Mouse (Mus musculus): ENCODE data around the gene Ccdc114.
"Not testable (repeated sequence)": the region's sequence is repeated elsewhere in the genome, so short reads cannot be mapped to it uniquely, and the experiment has no call there.

Gene Ccdc114

DNA sequence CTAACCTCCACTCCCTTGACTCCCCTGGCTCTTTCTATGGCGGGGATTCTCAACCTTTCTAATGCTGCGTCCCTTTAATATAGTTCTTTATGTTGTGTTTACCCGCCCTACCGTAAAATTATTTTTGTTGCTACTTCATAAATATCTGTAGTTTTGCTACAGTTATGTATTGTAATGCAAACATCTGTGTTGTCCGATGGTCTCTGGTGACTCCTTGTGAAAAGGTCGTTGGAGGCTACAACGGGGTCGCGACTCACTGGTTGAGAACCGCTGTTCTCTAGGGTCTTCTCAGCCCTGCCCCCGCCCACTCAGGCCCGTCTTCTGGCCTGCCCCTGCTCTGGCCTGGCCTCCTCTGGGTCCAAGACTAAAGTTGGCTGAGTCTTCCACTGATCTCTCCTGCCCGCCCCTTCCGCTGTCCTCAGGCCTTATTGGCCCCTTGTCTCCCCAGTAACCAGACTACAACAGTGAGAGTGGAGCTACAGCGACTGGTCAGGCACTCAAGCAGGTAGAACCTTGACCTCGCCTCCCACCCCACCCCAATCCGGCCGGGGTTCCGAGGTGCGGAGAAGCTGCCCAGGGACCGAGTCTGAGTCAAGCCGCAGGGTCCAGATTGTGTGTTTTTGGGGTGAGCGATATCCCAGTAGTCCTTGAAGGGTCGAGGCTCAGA is at the start of gene Ccdc114:
Ccdc114 (plus strand) TSS at position 311 of the 667 bp plus-strand sequence.
- DNase-seq (ENCODE audit: low read depth, low spot score): no peak

DNA sequence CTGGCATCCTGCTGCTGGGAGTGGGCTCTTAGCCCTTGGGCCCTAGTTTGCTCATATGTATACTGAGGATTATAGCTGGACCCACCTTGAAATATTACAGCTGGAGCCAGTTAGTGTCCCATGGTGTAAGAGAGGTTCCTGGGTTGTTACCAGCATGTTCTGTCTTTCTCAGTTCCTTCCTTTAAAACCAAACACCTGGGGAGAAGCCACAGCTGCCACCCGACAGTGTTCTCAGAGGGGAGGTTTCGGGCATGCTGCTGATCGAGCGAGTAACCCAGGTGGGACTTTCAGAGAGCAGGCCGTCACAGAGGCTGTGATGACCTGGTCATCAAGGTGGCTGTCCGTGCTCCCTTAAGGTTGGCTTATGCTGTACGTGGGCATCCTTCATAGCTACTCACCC is 47.0 kb upstream of the Ccdc114 start:
- no peak for DNase-seq (ENCODE audit: low read depth, low spot score)

DNA sequence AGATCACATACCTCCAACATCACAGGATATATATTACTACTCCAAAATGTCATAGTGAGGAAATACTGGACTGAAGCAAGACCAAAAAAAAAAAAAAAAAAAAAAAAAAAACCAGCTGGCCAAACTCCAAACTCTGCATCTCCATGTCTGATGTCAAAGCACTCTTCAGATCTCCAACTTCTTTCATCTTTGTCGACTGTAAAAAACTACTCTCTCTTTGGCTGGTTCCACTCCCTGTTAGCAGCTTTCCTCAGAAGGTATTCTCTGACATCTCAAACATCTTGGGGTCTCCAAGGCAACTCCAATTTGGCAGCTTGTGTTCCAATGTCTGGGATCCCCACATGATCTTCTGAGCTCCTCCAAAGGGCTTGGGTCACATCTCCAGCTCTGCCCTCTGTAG is 45.6 kb upstream of the Ccdc114 start, which contains the start of gene Grin2d:
Grin2d (minus strand) TSS at position 101 of the 400 bp plus-strand sequence.
- DNase-seq (ENCODE audit: low read depth, low spot score): not testable (repeated sequence)

DNA sequence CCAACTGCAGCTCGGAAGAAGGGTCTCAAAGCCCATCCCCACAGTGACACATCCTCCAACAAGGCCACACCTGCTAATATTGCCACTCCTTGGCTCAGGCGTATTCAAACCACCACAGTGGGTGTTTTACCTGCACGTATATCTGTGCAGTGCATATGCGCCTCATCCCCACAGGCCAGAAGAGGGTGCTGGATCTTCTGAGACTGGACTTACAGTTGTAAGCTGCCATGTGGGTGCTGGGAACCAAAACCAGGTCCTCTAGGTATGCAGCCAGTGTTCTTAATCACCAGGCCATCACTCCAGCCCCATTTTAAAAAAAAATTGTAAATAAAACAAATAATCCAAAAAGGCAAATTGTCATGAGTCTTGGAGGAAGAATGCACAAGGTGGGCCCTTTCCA is 43.3 kb upstream of the Ccdc114 start:
- no peak for DNase-seq (ENCODE audit: low read depth, low spot score)

DNA sequence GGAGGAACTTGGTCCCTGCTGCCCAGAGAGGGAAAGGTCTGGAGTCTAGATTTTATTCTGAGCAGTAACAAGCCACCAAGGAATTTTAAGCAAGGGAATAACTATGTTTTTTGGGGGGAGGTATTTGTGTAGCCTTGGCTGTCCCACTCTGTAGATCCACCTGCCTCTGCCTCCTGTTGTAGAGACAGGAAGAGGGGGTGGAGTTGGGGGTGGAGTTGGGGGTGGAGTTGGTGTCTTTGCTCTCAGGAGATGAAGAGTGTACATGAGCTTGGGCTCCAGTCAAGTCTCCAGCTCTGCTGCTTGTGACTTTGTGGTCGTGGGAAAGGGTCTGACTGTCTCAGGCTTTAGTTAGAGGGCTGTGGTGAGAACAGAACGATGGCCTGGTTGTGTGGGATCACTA is 42.9 kb upstream of the Ccdc114 start:
- no peak for DNase-seq (ENCODE audit: low read depth, low spot score)

DNA sequence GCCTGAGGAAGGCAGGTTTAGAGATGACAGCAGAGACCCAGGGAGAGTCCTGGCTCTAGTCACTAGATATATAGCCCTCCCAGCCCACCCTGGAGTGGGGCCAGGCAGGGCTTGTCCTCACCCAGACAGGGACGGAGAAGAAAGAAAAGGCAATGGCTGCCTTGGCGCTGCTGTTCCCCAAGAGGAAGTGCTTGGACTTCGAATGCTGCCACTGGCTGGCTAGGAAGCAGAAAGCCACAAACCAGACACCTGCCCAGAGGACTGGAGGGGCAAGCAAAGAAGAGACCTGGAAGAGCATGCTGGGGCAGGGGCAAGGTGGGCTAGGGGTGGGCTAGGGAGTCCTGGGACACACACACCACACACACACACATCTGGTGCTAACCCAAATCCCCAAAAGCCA is 36.6 kb upstream of the Ccdc114 start:
- no peak for DNase-seq (ENCODE audit: low read depth, low spot score)

DNA sequence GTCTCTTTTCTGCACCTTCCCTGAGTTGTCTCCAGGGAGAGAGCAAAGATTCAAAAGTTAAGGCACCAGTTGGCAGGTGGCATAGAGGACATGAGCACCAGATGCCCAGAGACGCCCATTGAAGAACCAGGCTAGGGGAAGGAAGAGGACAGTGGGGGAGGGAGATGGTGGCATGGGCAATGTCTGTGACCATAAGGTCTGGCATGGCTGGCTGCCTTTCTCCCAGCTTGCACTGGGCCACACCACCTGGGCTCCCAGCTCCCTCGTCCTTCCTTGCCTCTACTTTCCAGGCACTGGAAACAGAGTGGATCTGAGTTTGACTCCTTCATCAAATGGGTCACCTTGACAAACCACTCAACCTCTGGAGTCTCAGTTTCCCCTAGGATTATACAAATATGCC is 31.2 kb upstream of the Ccdc114 start:
- DNase-seq (ENCODE audit: low read depth, low spot score): no peak

DNA sequence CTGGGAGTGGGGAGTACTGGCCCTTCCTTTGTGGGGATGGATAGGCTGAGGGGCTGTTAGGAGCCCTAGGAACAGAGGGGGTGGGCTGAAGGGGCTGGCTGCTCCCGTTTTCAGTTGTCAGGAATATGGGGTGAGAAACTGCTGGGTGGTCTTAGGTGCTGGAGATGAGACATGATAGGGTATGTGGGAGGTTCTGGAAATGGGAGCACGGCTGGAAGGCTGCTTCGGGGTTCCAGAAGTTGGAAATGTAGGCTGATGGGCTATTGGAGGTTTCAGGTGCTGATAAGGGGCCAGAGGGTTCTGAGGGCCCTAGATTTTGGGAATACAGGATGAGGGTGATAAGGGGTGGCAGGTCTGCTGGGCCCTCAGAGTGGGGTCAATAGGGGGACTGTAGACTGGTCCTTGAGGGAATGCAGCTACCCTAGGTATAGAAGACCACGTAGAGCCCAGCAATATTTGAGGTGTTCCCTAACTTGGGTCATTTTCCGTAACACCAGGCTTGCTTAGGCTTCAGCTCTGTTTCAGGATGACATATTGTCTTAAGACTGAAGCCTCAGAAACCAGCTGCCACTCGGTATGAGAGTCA is 27.8 kb upstream of the Ccdc114 start:
- DNase-seq (ENCODE audit: low read depth, low spot score): no peak

DNA sequence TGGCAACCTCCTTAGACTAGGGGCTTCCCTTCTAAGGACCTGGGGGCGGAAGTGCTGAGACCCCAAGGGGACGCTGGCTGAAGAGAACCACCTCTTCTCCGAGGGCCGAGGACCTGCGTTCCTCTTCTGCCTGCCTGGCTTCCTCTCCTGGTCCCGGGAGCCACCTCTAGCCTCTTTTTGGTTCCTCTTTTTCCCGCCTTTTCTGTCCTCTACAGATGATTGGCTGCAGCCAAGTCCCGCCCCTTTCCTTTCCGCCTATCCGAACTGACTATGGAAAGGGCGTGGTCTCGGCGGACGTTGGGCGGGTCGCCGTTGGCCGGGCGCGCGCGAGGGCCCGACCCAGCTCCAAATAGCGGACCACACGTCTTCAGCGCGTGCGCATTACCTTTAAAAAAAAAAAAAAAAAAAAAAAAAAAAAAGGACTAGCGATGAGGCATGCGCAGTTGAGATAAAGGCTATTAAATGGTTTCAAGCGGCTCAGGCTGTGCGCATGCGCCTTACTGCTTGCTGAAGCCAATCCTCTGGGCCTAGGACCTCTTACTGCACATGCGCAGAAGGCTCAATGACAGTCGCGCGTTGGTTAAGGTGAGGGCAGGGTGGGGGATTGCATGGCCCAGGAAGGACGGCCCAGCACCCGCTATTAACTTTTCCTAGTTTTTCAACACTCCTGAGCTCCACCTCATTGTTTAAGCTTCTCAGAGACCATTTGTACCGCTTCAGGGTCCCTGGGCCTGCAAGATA is 27.2 kb upstream of the Ccdc114 start, which contains the start of the genes Syngr4 and Tmem143:
Syngr4 (minus strand) TSS at position 198 of the 741 bp plus-strand sequence.
Tmem143 (plus strand) TSS at position 425 of the 741 bp plus-strand sequence.
- peak; percentile 98 for DNase-seq (ENCODE audit: low read depth, low spot score)

DNA sequence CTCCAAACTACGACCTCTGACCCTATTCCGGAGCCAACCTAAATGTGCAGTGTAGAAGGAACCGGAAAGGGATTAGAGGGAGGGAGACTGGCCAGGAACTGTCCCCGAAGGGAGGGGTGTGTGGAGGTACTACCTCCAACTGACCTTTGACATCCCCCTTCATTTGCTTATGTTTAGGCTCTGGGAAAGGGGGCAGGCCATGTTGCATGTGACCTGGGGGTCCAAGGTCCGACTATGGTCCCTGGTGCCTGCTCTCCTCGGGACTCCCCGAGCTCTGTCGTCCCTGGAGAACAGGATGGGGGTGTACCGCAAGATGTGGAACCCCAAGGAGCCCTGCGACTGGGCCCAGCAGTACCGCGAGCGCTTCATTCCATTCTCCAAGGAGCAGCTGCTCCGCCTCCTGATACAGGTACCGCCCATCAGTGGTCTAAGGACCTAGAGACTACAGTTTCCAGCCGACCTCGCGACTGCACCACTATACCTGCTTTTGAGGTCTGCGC is 26.6 kb upstream of the Ccdc114 start:
- DNase-seq (ENCODE audit: low read depth, low spot score): no peak

DNA sequence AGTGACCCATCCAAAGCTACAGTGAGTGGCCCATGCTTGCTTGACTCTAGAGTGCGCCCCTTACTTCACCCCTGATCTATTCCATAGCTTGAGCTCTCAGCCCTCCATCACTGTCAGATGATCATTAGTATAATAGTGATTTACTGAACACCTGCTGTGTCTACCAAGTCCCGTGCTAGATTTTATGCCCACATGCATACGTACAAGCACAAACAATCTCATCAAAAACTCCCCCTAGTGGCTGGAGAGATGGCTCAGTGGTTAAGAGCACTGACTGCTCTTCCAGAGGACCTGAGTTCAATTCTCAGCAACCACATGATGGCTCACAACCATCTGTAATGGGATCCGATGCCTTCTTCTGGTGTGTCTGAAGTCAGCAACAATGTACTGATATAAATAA is 25.7 kb upstream of the Ccdc114 start:
- not testable (repeated sequence) for DNase-seq (ENCODE audit: low read depth, low spot score)

DNA sequence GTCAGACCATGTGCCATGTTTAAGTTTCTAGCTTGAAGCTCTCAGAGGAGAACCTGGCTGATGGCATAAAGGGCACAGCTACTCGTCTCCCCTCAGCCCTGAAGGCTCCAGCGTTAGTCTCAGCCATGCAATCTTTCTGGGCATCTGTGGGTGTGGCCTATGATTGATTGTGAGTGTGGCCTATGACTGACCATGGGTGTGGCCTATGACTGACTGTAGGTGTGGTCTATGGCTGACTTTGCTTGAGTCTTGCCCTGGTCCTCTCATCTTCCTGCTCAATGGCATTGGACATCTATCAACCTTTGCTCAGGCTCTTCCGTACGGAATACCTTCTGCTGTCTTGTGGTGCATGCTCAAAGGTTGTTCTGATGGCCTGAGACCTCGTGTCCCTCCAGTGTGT is 22.3 kb upstream of the Ccdc114 start:
- DNase-seq (ENCODE audit: low read depth, low spot score): no peak

DNA sequence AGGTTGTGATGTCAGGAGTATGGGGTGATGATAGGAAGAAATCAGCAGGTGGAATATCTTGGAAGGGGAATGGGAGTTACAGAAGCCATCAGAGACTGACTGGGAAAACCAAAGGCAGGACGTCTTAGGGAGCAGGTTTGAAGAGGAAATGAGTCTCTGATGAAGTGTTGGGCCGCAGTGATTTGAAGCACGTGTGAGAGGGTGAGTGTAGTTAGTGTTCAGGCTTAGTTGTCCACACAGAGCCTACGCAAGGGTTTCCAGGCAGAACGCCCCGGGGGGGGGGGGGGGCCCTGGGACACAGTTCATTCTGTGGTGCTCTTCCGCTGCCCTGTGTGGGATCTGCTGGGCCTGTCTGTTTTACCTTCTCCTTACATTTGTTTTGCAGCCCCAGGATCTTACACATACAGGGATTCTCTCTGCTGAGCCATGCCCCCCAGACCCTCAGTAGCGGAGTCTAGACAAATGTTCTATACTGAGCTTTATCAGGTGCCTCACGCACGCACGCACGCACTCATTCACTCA is 21.3 kb upstream of the Ccdc114 start:
- DNase-seq (ENCODE audit: low read depth, low spot score): no peak

DNA sequence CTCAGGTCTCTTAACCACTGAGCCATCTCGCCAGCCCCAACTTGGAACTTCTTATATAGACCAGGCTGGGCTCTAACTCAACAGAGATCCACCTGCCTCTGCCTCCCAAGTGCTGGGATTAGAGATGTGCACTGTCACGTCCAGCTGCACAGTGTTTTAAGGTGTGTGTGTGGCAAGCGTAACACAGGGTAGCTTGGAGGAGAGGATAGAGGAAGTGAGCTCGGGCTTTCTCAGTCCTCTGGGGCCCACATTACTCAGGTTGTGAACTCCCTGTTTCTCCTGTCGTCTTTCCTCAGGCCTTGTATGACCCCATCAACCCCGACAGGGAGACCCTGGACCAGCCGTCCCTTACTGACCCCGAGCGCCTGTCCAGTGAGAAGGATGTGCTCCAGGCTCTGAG is 17.2 kb upstream of the Ccdc114 start:
- DNase-seq (ENCODE audit: low read depth, low spot score): no peak

DNA sequence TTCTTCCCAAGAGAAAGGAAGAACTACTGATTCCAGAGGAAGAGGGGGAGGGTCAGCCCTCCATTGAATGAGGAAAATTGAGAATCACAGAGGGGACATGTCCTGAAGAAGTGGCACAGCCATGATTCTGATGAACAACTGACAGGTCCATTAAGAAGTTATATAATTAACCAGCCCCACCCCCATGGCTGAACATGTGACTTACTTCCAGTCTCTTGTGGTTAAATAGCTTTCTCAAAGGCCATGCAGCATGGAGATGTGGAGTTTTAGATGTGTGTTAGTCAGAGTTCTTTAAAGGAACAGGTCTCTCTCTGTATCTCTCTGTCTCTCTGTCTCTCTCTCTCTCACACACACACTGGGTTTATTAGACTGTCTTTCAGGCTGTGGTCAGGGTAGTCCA is 15.5 kb upstream of the Ccdc114 start:
- no peak for DNase-seq (ENCODE audit: low read depth, low spot score)

DNA sequence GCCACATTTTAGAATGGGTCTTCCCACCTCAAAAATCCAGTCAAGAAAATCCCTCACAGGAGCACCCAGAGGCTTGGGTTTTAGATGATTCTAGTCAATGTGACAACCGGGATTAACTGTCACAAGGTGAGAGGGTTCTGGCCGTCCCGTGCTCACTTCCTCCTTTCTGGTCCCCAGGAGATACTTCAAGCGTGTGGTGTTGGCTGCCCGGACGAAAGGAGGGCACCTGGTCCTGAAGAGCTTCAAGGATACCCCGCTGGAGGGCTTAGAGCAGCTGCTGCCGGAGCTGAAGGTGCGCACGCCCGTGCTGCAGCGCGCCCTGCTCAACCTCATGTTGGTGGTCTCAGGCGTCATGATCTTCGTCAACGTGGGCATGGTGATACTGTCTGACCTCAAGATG is 14.7 kb upstream of the Ccdc114 start:
- DNase-seq (ENCODE audit: low read depth, low spot score): no peak

DNA sequence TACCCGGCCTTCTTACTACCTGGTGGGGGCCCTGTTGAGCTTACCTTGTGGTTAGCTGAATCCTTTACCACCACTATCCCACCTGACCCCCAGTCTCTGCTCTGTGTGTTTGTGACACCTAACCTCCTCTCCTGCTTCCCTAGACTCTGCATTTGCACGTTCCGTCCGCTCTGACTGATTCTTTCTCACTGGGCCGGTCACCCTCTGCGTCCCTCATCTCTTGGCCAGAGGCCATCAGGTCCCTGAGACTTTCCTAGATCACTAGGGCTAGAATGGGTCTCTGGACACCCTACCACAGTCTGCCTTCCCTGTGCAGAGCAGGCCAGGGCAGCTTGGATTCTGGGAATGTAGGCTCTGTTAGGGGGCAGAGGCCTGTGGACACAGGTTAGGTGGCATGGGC is 9.8 kb upstream of the Ccdc114 start:
- DNase-seq (ENCODE audit: low read depth, low spot score): no peak

DNA sequence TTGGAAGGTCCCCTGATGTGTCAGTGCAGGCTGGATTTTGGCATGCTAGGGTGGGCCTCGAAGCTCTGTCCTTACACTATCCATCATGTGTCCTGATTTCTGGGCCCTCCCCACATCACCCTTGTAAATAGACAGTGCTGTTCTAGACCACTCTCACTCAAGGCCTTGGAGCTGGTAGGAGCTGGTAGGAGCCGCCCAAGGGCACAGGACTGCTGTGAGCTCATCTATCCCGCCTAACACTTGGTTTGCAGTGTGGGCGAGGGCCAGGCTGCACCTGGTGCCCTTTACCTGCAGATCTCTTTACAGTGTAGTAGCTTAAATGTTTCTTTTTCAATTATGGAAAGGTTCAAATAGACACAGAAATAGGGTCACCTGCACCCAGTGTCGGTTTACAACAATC is 8.9 kb upstream of the Ccdc114 start:
- DNase-seq (ENCODE audit: low read depth, low spot score): no peak

DNA sequence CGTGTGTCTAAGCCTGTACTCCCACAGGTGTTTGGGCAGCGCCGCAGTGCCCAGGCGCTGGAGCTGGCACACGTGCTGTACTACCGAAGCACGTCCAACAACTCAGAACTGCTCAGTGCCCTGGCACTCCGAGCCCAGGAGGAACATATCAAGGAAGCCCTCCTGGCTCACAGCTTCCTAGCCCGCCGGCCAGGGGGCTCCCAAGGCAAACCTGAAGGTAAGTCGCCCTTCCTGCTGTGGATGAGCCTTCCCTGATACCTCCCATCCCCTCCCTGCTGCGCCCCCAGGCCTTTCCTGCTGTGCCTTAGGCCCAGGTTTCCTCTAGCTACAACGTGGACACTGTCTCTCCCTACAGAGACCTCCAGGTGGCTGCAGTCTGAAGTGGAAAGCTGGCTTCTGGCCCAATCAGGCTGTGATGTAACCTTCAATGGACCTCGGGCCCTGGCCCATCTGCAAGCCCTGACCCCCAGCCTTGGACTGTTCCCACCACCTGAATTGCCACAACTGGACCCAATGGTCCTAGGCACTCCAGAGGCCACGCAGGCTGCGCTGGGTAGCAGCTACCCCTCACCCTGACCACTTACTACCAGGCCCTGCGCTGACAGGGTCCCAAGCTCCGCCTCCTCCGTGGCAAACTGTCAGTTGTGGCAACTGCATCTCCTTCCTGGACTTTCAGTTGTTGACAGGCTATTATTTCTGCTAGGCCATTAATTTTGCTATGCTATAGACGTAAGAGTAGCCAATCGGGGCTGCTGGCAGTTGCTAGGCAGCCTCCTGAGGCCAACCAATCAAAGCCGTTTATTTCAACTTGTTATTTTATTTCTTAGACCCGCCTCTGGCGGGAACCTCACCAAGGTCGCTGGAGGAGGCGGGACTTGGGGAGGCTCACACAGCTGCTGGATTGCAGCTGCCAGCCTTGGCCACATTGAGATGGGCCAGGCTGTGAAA is 7.5 kb upstream of the Ccdc114 start:
- peak; percentile 78 for DNase-seq (ENCODE audit: low read depth, low spot score)

DNA sequence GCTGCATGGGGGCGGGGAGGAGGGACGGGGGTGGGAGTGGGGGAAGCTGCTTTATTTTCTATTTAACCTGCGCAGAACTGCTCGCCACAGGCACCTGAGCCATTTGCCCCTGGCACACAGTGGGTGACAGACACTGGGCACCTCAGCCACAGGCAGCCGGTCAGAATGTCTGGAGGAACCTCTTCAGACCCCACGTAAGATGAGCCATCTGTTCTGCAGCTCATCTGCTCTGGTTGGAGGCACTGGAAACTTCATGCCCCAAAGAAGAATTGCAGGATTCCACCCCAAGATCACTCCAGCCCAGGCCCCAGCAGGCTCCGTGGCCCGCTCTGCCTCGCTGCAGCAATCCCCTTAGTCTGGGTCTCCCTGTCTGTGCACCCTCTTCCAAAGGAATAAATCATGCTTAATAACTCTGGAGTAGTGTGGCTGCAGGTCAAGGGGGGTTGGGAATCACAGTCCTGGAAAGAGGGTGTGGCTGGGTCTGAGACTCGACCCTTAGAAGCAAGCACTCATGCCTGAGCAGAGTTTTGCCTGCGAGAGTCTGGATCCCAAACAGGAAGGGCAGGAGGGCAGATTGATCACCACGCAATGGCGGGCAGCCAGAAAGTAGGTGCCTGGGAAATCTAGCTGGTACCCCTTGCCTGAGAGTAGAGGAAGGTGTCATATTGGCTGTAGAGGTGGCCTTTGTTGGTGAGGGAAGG is 6.7 kb upstream of the Ccdc114 start:
- no peak for DNase-seq (ENCODE audit: low read depth, low spot score)

DNA sequence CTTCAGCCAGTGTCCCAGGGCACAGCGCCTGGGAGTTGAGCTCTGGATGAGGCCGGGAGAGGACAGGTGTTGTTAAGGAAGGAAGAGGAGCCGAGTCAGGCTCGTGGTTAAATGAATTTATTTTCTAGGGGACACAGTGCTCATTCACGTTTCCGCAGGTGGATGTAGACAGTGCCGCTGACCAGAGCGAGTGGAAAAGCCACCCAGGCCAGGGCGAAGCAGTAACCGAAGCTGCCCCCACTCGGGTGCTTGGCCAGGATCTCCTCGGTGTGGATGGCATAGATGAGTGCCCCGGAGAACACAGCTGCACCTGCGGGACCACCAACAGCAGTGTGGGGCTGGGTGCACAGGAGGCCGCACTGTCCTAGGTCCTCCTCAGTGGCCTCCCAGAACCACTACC is 5.9 kb upstream of the Ccdc114 start:
- no peak for DNase-seq (ENCODE audit: low read depth, low spot score)

Data from brain, embryonic 18.5 days (tissue).